In genomic region chr2:18872797-18873196, GRCm38 (mm10) we compare ENCODE assay signal across 8 mouse cellular contexts.
DNase-seq lines count a peak whose midpoint lies in the region; TF ChIP-seq lines count a peak whose summit lies in the region.

No protein-coding gene starts in this region.

- WGBS in kidney, adult 2 months, result 3% methylated on average over 2 of the region's 2 CpGs
- 2% methylated on average over 2 of the region's 2 CpGs for WGBS in limb, embryonic 10.5 days

- TF ChIP-seq POLR2A in kidney, adult 2 months (IDR thresholded peaks at IDR 0.05; ENCODE audit: low read depth, low read length), result no peak

- DNase-seq in B cell, adult 2 months, result peak; percentile 83
- DNase-seq in ZHBTc4 (ENCODE audit: low read depth, low spot score), result peak; percentile 78
- peak; percentile 68 to 72 for DNase-seq in cerebellum, postnatal 36 days
- peak; percentile 79 for DNase-seq in gastrocnemius, adult 2 months
- DNase-seq in kidney, adult 2 months, result peak; percentile 76
- DNase-seq in limb, embryonic 10.5 days (ENCODE audit: low spot score), result peak; percentile 76
- DNase-seq in ovary, postnatal 14 days (ENCODE audit: low spot score), result peak; percentile 64
- DNase-seq in thymus, postnatal 36 days, result peak; percentile 74 to 77

- H3K36me3 ChIP-seq in kidney, adult 2 months (ENCODE audit: control insufficient read depth, insufficient read depth, low read length), result no peaks in the 10 kb centered on the region
- no peaks in the 10 kb centered on the region for H3K36me3 ChIP-seq in limb, embryonic 10.5 days

- no peaks in the 10 kb centered on the region for H3K4me1 ChIP-seq in kidney, adult 2 months (ENCODE audit: control insufficient read depth, insufficient read depth, low read length)
- H3K4me1 ChIP-seq in limb, embryonic 10.5 days, result peaks cover 8% of the 10 kb centered on the region

- no peak overlapping the region for H3K27ac ChIP-seq in gastrocnemius, adult 2 months
- H3K27ac ChIP-seq in kidney, adult 2 months (ENCODE audit: insufficient read depth, low read depth, low read length), result no peak overlapping the region
- H3K27ac ChIP-seq in limb, embryonic 10.5 days, result no peak overlapping the region

- intact Hi-C loops in gastrocnemius, adult 2 months (cut with DNase I), result loop anchor here (2.0 to 10.0 kb wide), 5 partner anchors 130 to 500 kb away; partner anchors contain the start of gene Msrb2

- H3K9me3 ChIP-seq in limb, embryonic 10.5 days (replicated peaks), result no peaks in the 10 kb centered on the region

- peak; percentile 76 for TF ChIP-seq CTCF in gastrocnemius, adult 2 months (IDR thresholded peaks at IDR 0.05)
- TF ChIP-seq CTCF in kidney, adult 2 months (conservative IDR thresholded peaks at IDR 0.05; ENCODE audit: insufficient read depth, insufficient read length, low read depth, low read length), result peak; percentile 71

- no peak overlapping the region for H3K4me3 ChIP-seq in gastrocnemius, adult 2 months
- no peak overlapping the region for H3K4me3 ChIP-seq in kidney, adult 2 months (ENCODE audit: insufficient read depth, low read depth, low read length)
- no peak overlapping the region for H3K4me3 ChIP-seq in limb, embryonic 10.5 days

- H3K27me3 ChIP-seq in kidney, adult 2 months (replicated peaks; ENCODE audit: control insufficient read depth, insufficient read depth, low read length), result no peaks in the 10 kb centered on the region
- 0 out of 2 replicates have a peak, but pooled peaks cover 4% of the 10 kb centered on the region for H3K27me3 ChIP-seq in limb, embryonic 10.5 days (ENCODE audit: low read depth, poor library complexity, severe bottlenecking)
